Mouse (Mus musculus) brain, embryonic 18.5 days (tissue): ENCODE data around the gene Pla2g12b.
"Not testable (repeated sequence)": the region's sequence is repeated elsewhere in the genome, so short reads cannot be mapped to it uniquely, and the experiment has no call there.

Experiments used
- DNase-seq: peaks from one replicate; pipeline ENCODE4 v3.0.0-alpha.2; 2012; ENCODE audit warnings: low read depth, low spot score

Gene Pla2g12b

GRCm38 (mm10) chr10:59402899-59403792, at the start of gene Pla2g12b:
Gene Pla2g12b, plus strand, starts transcription at chr10:59403660.
- DNase-seq: no peak

GRCm38 (mm10) chr10:59354120-59354519, 49.3 kb upstream of the Pla2g12b start:
- DNase-seq: no peak

- no peak for DNase-seq
Observed at GRCm38 (mm10) chr10:59355020-59355419, 48.4 kb upstream of the Pla2g12b start.

GRCm38 (mm10) chr10:59358744-59359143, 44.7 kb upstream of the Pla2g12b start:
- no peak for DNase-seq

- no peak for DNase-seq
Observed at GRCm38 (mm10) chr10:59363208-59363607, 40.3 kb upstream of the Pla2g12b start.

GRCm38 (mm10) chr10:59364551-59364950, 38.9 kb upstream of the Pla2g12b start:
- DNase-seq: no peak

- no peak for DNase-seq
Observed at GRCm38 (mm10) chr10:59365804-59366589, 37.5 kb upstream of the Pla2g12b start.

GRCm38 (mm10) chr10:59366746-59367145, 36.7 kb upstream of the Pla2g12b start:
- no peak for DNase-seq

- no peak for DNase-seq
Observed at GRCm38 (mm10) chr10:59367206-59367605, 36.3 kb upstream of the Pla2g12b start.

GRCm38 (mm10) chr10:59368729-59369128, 34.7 kb upstream of the Pla2g12b start:
- DNase-seq: no peak

GRCm38 (mm10) chr10:59369426-59369825, 34.0 kb upstream of the Pla2g12b start:
- no peak for DNase-seq

- DNase-seq: no peak
Observed at GRCm38 (mm10) chr10:59377906-59378305, 25.6 kb upstream of the Pla2g12b start.

- no peak for DNase-seq
Observed at GRCm38 (mm10) chr10:59378728-59379127, 24.7 kb upstream of the Pla2g12b start.

- DNase-seq: no peak
Observed at GRCm38 (mm10) chr10:59379927-59380326, 23.5 kb upstream of the Pla2g12b start.

- DNase-seq: no peak
Observed at GRCm38 (mm10) chr10:59380411-59380821, 23.0 kb upstream of the Pla2g12b start.

- DNase-seq: not testable (repeated sequence)
Observed at GRCm38 (mm10) chr10:59381563-59381962, 21.9 kb upstream of the Pla2g12b start.

GRCm38 (mm10) chr10:59386951-59387350, 16.5 kb upstream of the Pla2g12b start:
- DNase-seq: peak; percentile 18

GRCm38 (mm10) chr10:59389652-59390051, 13.8 kb upstream of the Pla2g12b start:
- no peak for DNase-seq

GRCm38 (mm10) chr10:59391907-59392306, 11.6 kb upstream of the Pla2g12b start:
- no peak for DNase-seq

- not testable (repeated sequence) for DNase-seq
Observed at GRCm38 (mm10) chr10:59395461-59395860, 8.0 kb upstream of the Pla2g12b start, which contains the start of gene Gm10273. Gene Gm10273, plus strand, starts transcription at chr10:59395632.

GRCm38 (mm10) chr10:59403793-59404149, 311 bp downstream of the Pla2g12b start:
- no peak for DNase-seq

GRCm38 (mm10) chr10:59408499-59408898, 5.0 kb downstream of the Pla2g12b start:
- DNase-seq: no peak
